Mouse (Mus musculus): ENCODE data around the gene Tacr1. TPM values are rescaled to one million over a fixed set of nuclear protein-coding genes. Genes with fewer than 3 reads are reported as not detected.

Gene Tacr1
- total RNA-seq, 1 experiment = not detected

DNA sequence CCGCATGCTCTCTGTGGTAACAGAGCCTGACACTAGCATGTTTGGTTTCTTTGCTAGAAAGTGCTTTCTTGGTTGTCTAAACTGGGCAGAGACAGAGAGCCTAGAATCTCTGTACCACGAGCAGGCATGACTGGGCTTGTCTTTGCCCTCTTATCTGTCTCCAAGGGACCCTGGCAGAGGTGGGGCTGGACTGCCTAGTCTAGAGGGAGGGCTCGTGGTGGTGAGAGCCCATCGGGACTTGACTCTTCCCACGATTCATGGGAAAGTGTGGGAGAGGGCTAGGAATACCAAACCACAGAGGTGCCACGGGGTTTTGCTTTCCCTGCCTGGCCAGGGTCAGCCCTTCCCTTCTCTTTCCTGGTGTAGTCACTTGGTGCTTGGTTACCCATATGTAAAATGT is 72.3 kb downstream of the Tacr1 start:
- TF ChIP-seq CHD2 (IDR thresholded peaks at IDR 0.05; ENCODE audit: low read depth, low read length) (no peak), ZC3H11A (IDR thresholded peaks at IDR 0.05; ENCODE audit: borderline replicate concordance, low read depth, low read length) (no peak), ZNF384 (IDR thresholded peaks at IDR 0.05; ENCODE audit: low read depth, low read length) (no peak), MAFK (IDR thresholded peaks at IDR 0.05; ENCODE audit: insufficient read depth, low read depth, low read length) (no peak), HCFC1 (IDR thresholded peaks at IDR 0.05; ENCODE audit: borderline replicate concordance, insufficient read depth, low read length) (no peak)
- H3K9ac ChIP-seq (ENCODE audit: insufficient read depth, low read depth, low read length, poor library complexity, severe bottlenecking) = no peak overlapping the region
- no peaks in the 10 kb centered on the region for H3K4me1 ChIP-seq (ENCODE audit: control insufficient read depth in 2 of 2, insufficient read depth in 2 of 2, low read length in 2 of 2, poor library complexity in 1 of 2)
- no peak for DNase-seq (ENCODE audit: low read depth, low spot score)
- H3K9me3 ChIP-seq (ENCODE audit: control insufficient read depth, insufficient read depth, low read depth, low read length) = no peaks in the 10 kb centered on the region
- no peaks in the 10 kb centered on the region for H3K36me3 ChIP-seq (ENCODE audit: control insufficient read depth, insufficient read depth, low read length, poor library complexity, severe bottlenecking)
- in situ Hi-C loops (cut with MboI; ENCODE audit: low sequenced_read_pairs in 2 of 2, unreplicated experiment in 2 of 2) = no loop called here
- H3K27ac ChIP-seq (ENCODE audit: insufficient read depth, low read depth, low read length, poor library complexity, severe bottlenecking) = no peak overlapping the region
- no peak overlapping the region for H3K4me3 ChIP-seq (ENCODE audit: insufficient read depth in 1 of 2, low read depth in 1 of 2, low read length in 2 of 2, poor library complexity in 1 of 2, severe bottlenecking in 1 of 2)

- no peak for TF ChIP-seq ZNF384 (IDR thresholded peaks at IDR 0.05; ENCODE audit: low read depth, low read length)
- TF ChIP-seq HCFC1 (IDR thresholded peaks at IDR 0.05; ENCODE audit: borderline replicate concordance, insufficient read depth, low read length) = no peak
- no peak for TF ChIP-seq ZC3H11A (IDR thresholded peaks at IDR 0.05; ENCODE audit: borderline replicate concordance, low read depth, low read length)
- no peak for TF ChIP-seq CHD2 (IDR thresholded peaks at IDR 0.05; ENCODE audit: low read depth, low read length)
- no peak for TF ChIP-seq MAFK (IDR thresholded peaks at IDR 0.05; ENCODE audit: insufficient read depth, low read depth, low read length)
- in situ Hi-C loops (cut with MboI; ENCODE audit: low sequenced_read_pairs in 2 of 2, unreplicated experiment in 2 of 2) = no loop called here
- no peak for DNase-seq (ENCODE audit: low read depth, low spot score)
- H3K4me3 ChIP-seq (ENCODE audit: insufficient read depth in 1 of 2, low read depth in 1 of 2, low read length in 2 of 2, poor library complexity in 1 of 2, severe bottlenecking in 1 of 2) = no peak overlapping the region
- no peak overlapping the region for H3K27ac ChIP-seq (ENCODE audit: insufficient read depth, low read depth, low read length, poor library complexity, severe bottlenecking)
- no peak overlapping the region for H3K9ac ChIP-seq (ENCODE audit: insufficient read depth, low read depth, low read length, poor library complexity, severe bottlenecking)
- H3K36me3 ChIP-seq (ENCODE audit: control insufficient read depth, insufficient read depth, low read length, poor library complexity, severe bottlenecking) = no peaks in the 10 kb centered on the region
- no peaks in the 10 kb centered on the region for H3K4me1 ChIP-seq (ENCODE audit: control insufficient read depth in 2 of 2, insufficient read depth in 2 of 2, low read length in 2 of 2, poor library complexity in 1 of 2)
- H3K9me3 ChIP-seq (ENCODE audit: control insufficient read depth, insufficient read depth, low read depth, low read length) = no peaks in the 10 kb centered on the region
Observed at GRCm38 (mm10) chr6:82483842-82484241, 81.7 kb downstream of the Tacr1 start.

GRCm38 (mm10) chr6:82494481-82494880 is 92.3 kb downstream of the Tacr1 start:
- in situ Hi-C loops (cut with MboI; ENCODE audit: low sequenced_read_pairs in 2 of 2, unreplicated experiment in 2 of 2) = no loop called here

DNA sequence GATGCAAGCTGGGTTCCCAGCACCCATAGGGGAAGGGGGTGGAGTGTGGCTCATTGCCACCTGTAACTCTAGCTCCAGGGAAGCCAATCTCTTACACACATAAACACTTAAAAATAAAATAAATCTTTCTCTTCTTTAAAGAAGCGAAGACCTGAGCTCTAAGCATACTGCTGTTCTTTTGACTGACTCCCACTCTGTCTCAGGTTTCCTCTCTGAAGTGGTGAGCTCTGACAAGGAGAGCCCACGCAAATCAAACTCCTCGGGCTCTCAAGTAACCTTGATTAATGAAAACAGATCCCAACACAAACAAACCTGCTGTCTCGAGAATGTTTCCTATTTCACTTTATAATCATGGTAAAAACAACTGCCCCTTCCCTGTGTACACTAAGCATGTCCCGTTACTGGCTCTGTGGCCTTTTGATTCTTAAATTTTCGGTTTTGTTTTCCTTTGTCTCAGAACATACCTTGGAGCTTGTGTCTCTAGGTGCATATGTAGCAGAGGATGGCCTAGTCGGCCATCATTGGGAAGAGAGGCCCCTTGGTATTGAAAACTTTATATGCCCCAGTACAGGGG is 108.8 kb downstream of the Tacr1 start:
- no peak for TF ChIP-seq ZNF384 (IDR thresholded peaks at IDR 0.05; ENCODE audit: low read depth, low read length)
- no peak for TF ChIP-seq ZC3H11A (IDR thresholded peaks at IDR 0.05; ENCODE audit: borderline replicate concordance, low read depth, low read length)
- no peak for TF ChIP-seq HCFC1 (IDR thresholded peaks at IDR 0.05; ENCODE audit: borderline replicate concordance, insufficient read depth, low read length)
- TF ChIP-seq CHD2 (IDR thresholded peaks at IDR 0.05; ENCODE audit: low read depth, low read length) = no peak
- no peak for TF ChIP-seq MAFK (IDR thresholded peaks at IDR 0.05; ENCODE audit: insufficient read depth, low read depth, low read length)
- H3K9me3 ChIP-seq (ENCODE audit: control insufficient read depth, insufficient read depth, low read depth, low read length) = no peaks in the 10 kb centered on the region
- no peaks in the 10 kb centered on the region for H3K36me3 ChIP-seq (ENCODE audit: control insufficient read depth, insufficient read depth, low read length, poor library complexity, severe bottlenecking)
- H3K27ac ChIP-seq (ENCODE audit: insufficient read depth, low read depth, low read length, poor library complexity, severe bottlenecking) = no peak overlapping the region
- in situ Hi-C loops (cut with MboI; ENCODE audit: low sequenced_read_pairs in 2 of 2, unreplicated experiment in 2 of 2) = no loop called here
- no peaks in the 10 kb centered on the region for H3K4me1 ChIP-seq (ENCODE audit: control insufficient read depth in 2 of 2, insufficient read depth in 2 of 2, low read length in 2 of 2, poor library complexity in 1 of 2)
- DNase-seq (ENCODE audit: low read depth, low spot score) = no peak
- no peak overlapping the region for H3K9ac ChIP-seq (ENCODE audit: insufficient read depth, low read depth, low read length, poor library complexity, severe bottlenecking)
- H3K4me3 ChIP-seq (ENCODE audit: insufficient read depth in 1 of 2, low read depth in 1 of 2, low read length in 2 of 2, poor library complexity in 1 of 2, severe bottlenecking in 1 of 2) = no peak overlapping the region

More at GRCm38 (mm10) chr6:82494481-82494880, 92.3 kb downstream of the Tacr1 start:
- DNase-seq (ENCODE audit: low read depth, low spot score) = no peak
- TF ChIP-seq HCFC1 (IDR thresholded peaks at IDR 0.05; ENCODE audit: borderline replicate concordance, insufficient read depth, low read length) = no peak
- TF ChIP-seq ZNF384 (IDR thresholded peaks at IDR 0.05; ENCODE audit: low read depth, low read length) = no peak
- TF ChIP-seq CHD2 (IDR thresholded peaks at IDR 0.05; ENCODE audit: low read depth, low read length) = no peak
- no peak for TF ChIP-seq MAFK (IDR thresholded peaks at IDR 0.05; ENCODE audit: insufficient read depth, low read depth, low read length)
- TF ChIP-seq ZC3H11A (IDR thresholded peaks at IDR 0.05; ENCODE audit: borderline replicate concordance, low read depth, low read length) = no peak
- no peaks in the 10 kb centered on the region for H3K4me1 ChIP-seq (ENCODE audit: control insufficient read depth in 2 of 2, insufficient read depth in 2 of 2, low read length in 2 of 2, poor library complexity in 1 of 2)
- no peak overlapping the region for H3K9ac ChIP-seq (ENCODE audit: insufficient read depth, low read depth, low read length, poor library complexity, severe bottlenecking)
- no peaks in the 10 kb centered on the region for H3K36me3 ChIP-seq (ENCODE audit: control insufficient read depth, insufficient read depth, low read length, poor library complexity, severe bottlenecking)
- H3K9me3 ChIP-seq (ENCODE audit: control insufficient read depth, insufficient read depth, low read depth, low read length) = no peaks in the 10 kb centered on the region
- H3K27ac ChIP-seq (ENCODE audit: insufficient read depth, low read depth, low read length, poor library complexity, severe bottlenecking) = no peak overlapping the region
- no peak overlapping the region for H3K4me3 ChIP-seq (ENCODE audit: insufficient read depth in 1 of 2, low read depth in 1 of 2, low read length in 2 of 2, poor library complexity in 1 of 2, severe bottlenecking in 1 of 2)

Measured in ES-E14 (cell line).